Mouse (Mus musculus): ENCODE results near the gene Sez6l2. TPM values are rescaled to one million over a fixed set of nuclear protein-coding genes. Genes with fewer than 3 reads are reported as not detected.
"Not testable (repeated sequence)": the region's sequence is repeated elsewhere in the genome, so short reads cannot be mapped to it uniquely, and the experiment has no call there.

The Sez6l2 gene
- total RNA-seq (2021), result 1 to 10 TPM; 5.5 to 6.2 TPM
- long read RNA-seq, experiment 1, partial matches to known transcripts, result 2 of 2 reads
- long read RNA-seq, experiment 1, other reads (novel, unspliced or antisense), result 0 of 2 reads
- long read RNA-seq, experiment 2, result 0 reads

GRCm38 (mm10) chr7:126949793-126950646 is at the start of gene Sez6l2:
Gene Sez6l2, plus strand, starts transcription at chr7:126950563.
- DNase-seq, result peak; percentile 79 to 91

DNA sequence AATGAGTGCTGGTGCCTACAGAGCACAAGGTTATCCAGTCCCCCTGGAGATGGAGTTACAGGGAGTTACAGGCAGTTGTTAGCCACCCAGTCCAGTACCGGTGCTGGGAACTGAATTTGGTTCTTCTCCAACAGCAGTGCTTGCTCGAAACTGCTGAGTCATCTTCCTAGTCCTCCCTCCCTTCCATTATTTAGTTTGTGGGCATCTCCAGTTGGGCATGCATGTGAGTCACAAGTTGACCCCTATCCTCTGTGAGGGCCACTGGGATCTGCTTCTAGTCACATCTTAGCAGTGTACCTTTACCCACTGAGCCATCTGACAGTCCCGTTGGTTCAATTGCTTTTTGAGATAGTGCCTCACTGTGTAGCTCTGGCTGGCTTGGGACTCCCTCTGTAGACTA is 44.8 kb upstream of the Sez6l2 start:
- no peak for DNase-seq

DNA sequence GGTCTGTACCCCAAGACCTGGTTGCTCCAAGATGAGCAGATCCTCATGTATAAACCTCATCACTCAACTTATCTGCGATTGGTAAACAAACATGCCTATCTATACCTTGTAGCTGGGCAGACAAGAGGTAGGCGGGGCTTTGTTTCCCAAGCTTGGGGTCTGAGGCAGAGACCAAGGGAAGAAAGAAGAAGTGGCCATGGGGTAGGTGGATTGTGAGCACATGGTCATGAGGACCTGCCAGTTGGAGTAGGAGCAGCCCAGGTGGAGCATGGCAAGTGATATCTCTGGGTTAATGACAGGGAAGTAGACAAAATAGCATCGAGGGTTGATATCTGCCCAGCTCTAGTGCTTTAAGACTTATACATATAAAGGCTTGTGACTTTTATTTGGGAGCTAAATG is 35.5 kb upstream of the Sez6l2 start:
- DNase-seq, result no peak

DNA sequence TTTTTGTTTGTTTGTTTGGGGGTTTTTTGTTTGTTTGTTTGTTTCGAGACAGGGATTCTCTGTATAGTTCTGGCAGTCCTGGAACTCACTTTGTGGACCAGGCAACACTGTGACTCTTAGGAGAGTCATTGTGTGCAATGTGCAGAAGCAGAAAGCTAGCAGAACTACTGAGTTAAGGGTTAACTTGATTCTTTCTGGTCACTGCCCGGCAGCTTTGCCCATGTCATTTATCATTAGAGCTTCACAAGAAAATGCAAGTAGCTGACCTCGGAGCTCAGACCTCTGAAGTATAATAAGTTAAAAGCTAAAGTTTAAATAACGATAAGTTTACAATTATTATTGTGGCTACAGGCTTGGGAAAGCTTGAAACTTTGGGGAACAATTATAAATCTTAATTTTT is 32.0 kb upstream of the Sez6l2 start:
- not testable (repeated sequence) for DNase-seq

DNA sequence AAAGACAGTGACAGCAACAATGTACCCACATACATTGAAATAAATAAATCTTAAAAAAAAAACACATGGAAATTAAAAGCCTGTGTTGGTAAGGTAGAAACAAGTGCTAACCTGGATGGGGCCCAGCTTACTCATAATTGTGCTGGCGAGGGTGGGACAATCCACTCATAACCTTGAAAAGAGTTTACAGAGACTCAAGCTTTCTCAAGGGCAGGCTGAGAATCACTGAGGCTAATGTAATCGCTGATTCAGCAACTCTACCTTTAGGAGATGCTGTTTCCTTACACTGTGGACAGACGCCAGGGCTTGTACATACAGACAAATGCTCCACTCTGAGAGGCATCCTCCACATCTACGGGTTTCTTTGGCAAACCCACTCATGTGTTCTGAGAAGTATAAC is 30.4 kb upstream of the Sez6l2 start:
- DNase-seq, result no peak

DNA sequence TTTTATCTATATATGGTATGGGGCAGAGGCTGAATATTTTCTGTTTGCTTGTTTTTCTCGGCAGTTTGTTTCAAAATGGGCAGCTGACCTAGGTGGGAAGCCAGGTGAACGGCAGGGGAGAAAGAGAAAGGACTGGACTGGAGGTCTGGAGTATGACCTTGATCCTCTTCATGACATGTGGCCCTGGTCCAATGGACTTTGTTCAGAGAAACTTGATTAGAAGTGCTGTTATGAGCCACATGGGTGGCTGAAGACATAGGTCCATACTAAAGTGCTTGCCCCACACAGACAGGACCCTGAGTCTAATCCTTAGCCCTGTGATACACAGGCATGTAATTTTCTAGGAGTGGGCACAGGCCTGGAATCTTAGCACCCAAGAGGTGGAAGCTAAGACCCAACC is 28.8 kb upstream of the Sez6l2 start:
- no peak for DNase-seq

- DNase-seq, result peak; percentile 67 to 79
These were observed 27.7 kb upstream of the Sez6l2 start, which contains the start of gene Tmem219 for GRCm38 (mm10) chr7:126922624-126923060. Gene Tmem219, minus strand, starts transcription at chr7:126922917.

- no peak for DNase-seq
These were observed 26.4 kb upstream of the Sez6l2 start for GRCm38 (mm10) chr7:126923999-126924398.

- no peak for DNase-seq
These were observed 24.1 kb upstream of the Sez6l2 start for GRCm38 (mm10) chr7:126926299-126926698.

GRCm38 (mm10) chr7:126928384-126929037 is 21.9 kb upstream of the Sez6l2 start, which contains the start of gene Kctd13:
Gene Kctd13, plus strand, starts transcription at chr7:126928879.
- DNase-seq, result peak; percentile 94 to 96

DNA sequence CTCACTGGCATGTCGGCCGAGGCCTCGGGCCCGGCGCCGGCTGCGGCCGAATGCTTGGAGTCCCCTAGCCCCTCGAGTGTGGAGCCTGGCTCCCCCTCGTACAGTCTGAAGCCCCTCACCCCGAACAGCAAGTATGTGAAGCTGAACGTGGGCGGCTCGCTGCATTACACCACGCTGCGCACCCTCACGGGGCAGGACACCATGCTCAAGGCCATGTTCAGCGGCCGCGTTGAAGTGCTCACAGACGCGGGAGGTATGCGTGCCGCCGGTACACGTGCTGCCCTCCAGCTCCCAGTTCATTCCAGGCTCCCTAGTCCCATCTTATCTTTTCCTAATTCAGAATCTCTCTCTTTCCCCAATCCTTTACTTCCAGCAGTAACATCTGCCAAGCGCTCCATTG is 21.3 kb upstream of the Sez6l2 start:
- DNase-seq, result no peak

GRCm38 (mm10) chr7:126932652-126933051 is 17.7 kb upstream of the Sez6l2 start:
- no peak for DNase-seq

- no peak for DNase-seq
These were observed 9.2 kb upstream of the Sez6l2 start for GRCm38 (mm10) chr7:126941171-126941570.

GRCm38 (mm10) chr7:126941801-126942200 is 8.6 kb upstream of the Sez6l2 start:
- no peak for DNase-seq

- DNase-seq, result peak; percentile 18 to 37
These were observed 3.8 kb upstream of the Sez6l2 start for GRCm38 (mm10) chr7:126946530-126946929.

GRCm38 (mm10) chr7:126948626-126949025 is 1.7 kb upstream of the Sez6l2 start:
- no peak for DNase-seq

DNA sequence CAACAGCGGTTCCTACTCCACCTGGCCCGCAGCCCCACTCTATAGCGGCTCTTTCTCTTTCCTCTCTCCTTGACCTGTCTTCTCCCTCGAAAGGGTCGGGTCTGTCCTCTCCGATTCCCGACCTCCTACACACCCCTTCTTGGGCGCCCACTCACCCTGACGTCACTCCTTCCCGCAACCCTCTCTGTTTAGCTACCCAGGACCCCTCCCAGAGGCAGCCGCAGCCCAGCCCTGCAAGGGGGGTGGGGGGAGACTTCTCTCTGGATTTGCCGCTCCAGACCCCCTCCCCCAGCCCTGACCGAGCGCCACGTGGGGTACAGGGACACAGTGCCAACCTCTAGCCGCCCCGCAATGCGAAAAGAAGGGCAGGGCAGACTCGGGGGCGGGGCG is 965 bp upstream of the Sez6l2 start, which contains the start of gene Asphd1:
Asphd1 (minus strand) TSS at position 180 of the 390 bp plus-strand sequence.
- DNase-seq, result no peak

- DNase-seq, result no peak
These were observed 568 bp downstream of the Sez6l2 start for GRCm38 (mm10) chr7:126950647-126951615.

DNA sequence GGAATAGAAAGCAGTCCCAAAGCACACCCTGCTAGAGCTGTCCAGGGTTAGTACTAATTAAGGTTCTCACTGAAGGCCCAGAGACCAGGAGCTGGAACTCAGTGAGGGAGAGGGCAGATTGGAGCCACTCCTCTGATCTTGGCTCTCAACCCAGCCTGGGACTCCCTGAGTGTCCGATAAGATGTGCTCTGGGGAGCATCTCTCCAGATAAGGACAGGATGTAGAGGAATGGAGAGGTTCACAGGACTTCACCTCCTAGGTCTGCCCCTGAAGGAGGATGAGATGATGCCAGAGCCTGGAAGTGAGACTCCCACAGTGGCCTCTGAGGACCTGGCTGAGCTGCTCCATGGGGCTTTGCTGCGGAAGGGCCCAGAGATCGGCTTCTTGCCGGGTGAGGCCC is 1.4 kb downstream of the Sez6l2 start:
- no peak for DNase-seq

GRCm38 (mm10) chr7:126952646-126953045 is 2.3 kb downstream of the Sez6l2 start:
- DNase-seq, result no peak

DNA sequence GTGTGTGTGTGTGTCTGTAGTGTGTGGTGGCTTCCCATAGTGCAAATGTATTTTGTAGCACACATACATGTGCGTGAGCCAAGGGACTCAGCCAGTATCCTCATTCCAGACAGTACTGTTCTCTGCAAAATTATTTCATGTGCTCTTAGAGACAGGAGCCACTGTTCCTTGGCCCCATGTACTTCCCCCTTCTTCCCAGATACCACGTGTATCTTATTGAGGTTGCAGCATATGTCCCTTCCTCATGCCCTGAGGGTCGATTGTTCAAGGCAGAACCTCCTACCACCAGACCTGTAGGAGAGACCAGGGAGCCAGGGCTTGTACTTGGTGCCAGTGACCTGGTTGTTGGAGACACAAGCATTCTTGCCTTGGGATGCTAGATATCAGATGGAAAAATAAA is 4.8 kb downstream of the Sez6l2 start:
- no peak for DNase-seq

GRCm38 (mm10) chr7:126959780-126960179 is 9.4 kb downstream of the Sez6l2 start:
- no peak for DNase-seq

Data from heart, adult 18-20 months (tissue).